Mouse (Mus musculus) embryo, embryonic 9.5 days (tissue): ENCODE data around the gene Sdk2.

Experiments
- DNase-seq: peaks from one replicate; pipeline ENCODE4 v3.0.0-alpha.2; 2017; ENCODE audit errors: extremely low spot score

The Sdk2 gene

GRCm38 (mm10) chr11:113791357-113792215 is 275.3 kb downstream of the Sdk2 start:
- DNase-seq: no peak

- no peak for DNase-seq
Measured at GRCm38 (mm10) chr11:113789101-113789500, 277.7 kb downstream of the Sdk2 start.

GRCm38 (mm10) chr11:113788183-113788789 is 278.6 kb downstream of the Sdk2 start:
- DNase-seq: no peak

GRCm38 (mm10) chr11:113787432-113788182 is 279.2 kb downstream of the Sdk2 start:
- DNase-seq: no peak

- DNase-seq: no peak
Measured at GRCm38 (mm10) chr11:113787009-113787408, 279.8 kb downstream of the Sdk2 start.

GRCm38 (mm10) chr11:113786395-113786794 is 280.5 kb downstream of the Sdk2 start:
- DNase-seq: no peak

- DNase-seq: peak; percentile 97
Measured at GRCm38 (mm10) chr11:113785406-113786171, 281.3 kb downstream of the Sdk2 start.

GRCm38 (mm10) chr11:113784656-113785396 is 282.0 kb downstream of the Sdk2 start:
- DNase-seq: no peak

- no peak for DNase-seq
Measured at GRCm38 (mm10) chr11:113782496-113782895, 284.4 kb downstream of the Sdk2 start.

- no peak for DNase-seq
Measured at GRCm38 (mm10) chr11:113782006-113782405, 284.8 kb downstream of the Sdk2 start.

- no peak for DNase-seq
Measured at GRCm38 (mm10) chr11:113779680-113780041, 287.2 kb downstream of the Sdk2 start.

- DNase-seq: peak; percentile 63
Measured at GRCm38 (mm10) chr11:113778733-113779679, 287.8 kb downstream of the Sdk2 start.

- DNase-seq: no peak
Measured at GRCm38 (mm10) chr11:113777878-113778464, 288.9 kb downstream of the Sdk2 start.

- no peak for DNase-seq
Measured at GRCm38 (mm10) chr11:113776851-113777511, 289.9 kb downstream of the Sdk2 start.

- DNase-seq: no peak
Measured at GRCm38 (mm10) chr11:113774773-113775172, 292.1 kb downstream of the Sdk2 start.

- DNase-seq: no peak
Measured at GRCm38 (mm10) chr11:113773191-113773590, 293.7 kb downstream of the Sdk2 start.

- DNase-seq: no peak
Measured at GRCm38 (mm10) chr11:113771187-113771586, 295.7 kb downstream of the Sdk2 start.

GRCm38 (mm10) chr11:113768356-113768755 is 298.5 kb downstream of the Sdk2 start:
- DNase-seq: no peak

GRCm38 (mm10) chr11:113767285-113767684 is 299.6 kb downstream of the Sdk2 start:
- no peak for DNase-seq
